Mouse (Mus musculus) embryonic fibroblast, embryonic 13.5 days (primary cell): ENCODE results near the gene Tulp4.

ENCODE experiments used
- CTCF ChIP-seq: IDR thresholded peaks from 2 replicates; pipeline ENCODE4 v1.5.1; 2011; ENCODE audit warnings: mild to moderate bottlenecking, control low read depth, low read length, moderate library complexity, borderline replicate concordance; ENCODE audit not compliant: insufficient read depth
- POLR2A ChIP-seq: IDR thresholded peaks from 2 replicates; pipeline ENCODE4 v1.6.1; 2011; ENCODE audit warnings: low read depth, mild to moderate bottlenecking, control low read depth, low read length, moderate library complexity

DNA sequence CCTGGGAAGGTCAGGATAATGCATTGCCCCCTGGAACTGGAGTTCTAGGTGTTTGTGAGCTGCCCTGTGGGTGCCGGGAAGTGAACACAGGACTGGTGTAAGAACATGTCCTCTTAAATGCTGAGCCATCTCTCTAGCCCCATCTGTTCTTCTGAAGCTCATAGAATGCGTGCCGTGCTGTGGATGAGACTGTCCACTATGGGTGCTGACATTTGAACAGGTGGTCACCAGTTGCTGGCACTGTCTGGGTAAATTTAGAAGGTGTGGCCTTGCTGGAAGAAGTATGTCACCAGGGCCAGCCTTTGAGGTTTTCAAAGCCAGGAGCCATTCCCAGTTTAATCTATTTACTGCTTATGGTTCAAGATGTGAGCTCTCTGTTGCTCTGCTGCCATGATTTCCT is 4.0 kb upstream of the Tulp4 start:
- TF ChIP-seq CTCF = no peak
- no peak for TF ChIP-seq POLR2A
